9 mouse cellular contexts compared by ENCODE assay signal in the genomic region with DNA sequence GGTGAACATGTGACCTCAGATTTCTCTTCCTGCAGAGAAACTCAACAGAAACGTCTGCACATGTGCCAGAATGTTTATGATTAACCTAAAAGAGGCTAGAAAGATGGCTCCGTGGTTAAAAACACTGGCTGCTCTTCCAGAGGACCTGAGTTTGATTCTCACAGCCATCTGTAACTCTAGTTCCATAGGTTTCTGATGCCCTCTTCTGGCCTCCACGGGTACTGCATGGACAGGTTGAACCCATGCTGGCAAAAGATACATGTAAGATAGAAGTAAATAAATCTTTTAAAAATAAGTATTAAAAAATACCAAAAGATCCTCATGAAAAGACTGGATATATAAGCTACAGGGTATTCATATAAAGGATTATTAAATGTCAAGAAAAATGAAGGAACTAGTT. TPM values are rescaled to one million over a fixed set of nuclear protein-coding genes. Genes with fewer than 3 reads are reported as not detected.
A peak's percentile ranks its signal among the peaks of the same experiment; 100 is the strongest.
DNase-seq lines count a peak whose midpoint lies in the region; ATAC-seq and TF ChIP-seq lines count a peak whose summit lies in the region.
"Had no signal": no experiment of that assay in that cellular context is flagged by ENCODE, and none has a peak within 500 bp of the region (broad histone marks: within the 10 kb centered on the region; RNA-seq: fewer than 3 reads in every experiment).

No protein-coding gene starts in this region.

- no peaks in the 10 kb centered on the region for H3K36me3 ChIP-seq in kidney, embryonic 16.5 days (ENCODE audit: insufficient read depth, low read length)
- no peaks in the 10 kb centered on the region for H3K36me3 ChIP-seq in ES-Bruce4 (ENCODE audit: control insufficient read depth, insufficient read depth, low read length, poor library complexity, severe bottlenecking)

- 24% methylated on average over 3 of the region's 3 CpGs for WGBS in kidney, embryonic 16.5 days

- ATAC-seq in kidney, embryonic 16.5 days (ENCODE audit: low FRiP score, low TSS enrichment), result no peak

- H3K27me3 ChIP-seq in kidney, embryonic 16.5 days (ENCODE audit: insufficient read depth, low read length), result no peaks in the 10 kb centered on the region
- H3K27me3 ChIP-seq in ES-Bruce4 (ENCODE audit: control insufficient read depth, insufficient read depth, low read length, poor library complexity, severe bottlenecking), result no peaks in the 10 kb centered on the region

- DNase-seq in kidney, adult 11 months, result peak; percentile 8
- DNase-seq in T-cell, adult 2 months (ENCODE audit: low spot score), result peak; percentile 4
- DNase-seq in kidney, postnatal 36 days, result peak; percentile 11 to 68
- DNase-seq in ovary, postnatal 36 days (ENCODE audit: low spot score), result no peak
- no peak for DNase-seq in yolk sac, embryonic 10.5 days (ENCODE audit: low spot score)
- DNase-seq in cerebellum, adult 11-12 months, result no peak

- H3K9me3 ChIP-seq in kidney, embryonic 16.5 days (ENCODE audit: low read length), result 0 out of 2 replicates have a peak, but pooled peaks cover 6% of the 10 kb centered on the region
- no peaks in the 10 kb centered on the region for H3K9me3 ChIP-seq in ES-Bruce4 (replicated peaks; ENCODE audit: control insufficient read depth, insufficient read depth, low read length, poor library complexity, severe bottlenecking)

- no peak for TF ChIP-seq EP300 in ES-Bruce4 (IDR thresholded peaks at IDR 0.05; ENCODE audit: insufficient read depth, low read depth, low read length)

- no peak overlapping the region for H3K9ac ChIP-seq in kidney, embryonic 16.5 days (replicated peaks; ENCODE audit: low read length)
- no peak overlapping the region for H3K9ac ChIP-seq in ES-Bruce4 (ENCODE audit: low read depth, poor library complexity, severe bottlenecking)

- H3K4me2 ChIP-seq in kidney, embryonic 16.5 days (replicated peaks; ENCODE audit: low read depth, low read length), result no peak overlapping the region

- H3K4me3 ChIP-seq in kidney, embryonic 16.5 days (ENCODE audit: low read length), result no peak overlapping the region
- no peak overlapping the region for H3K4me3 ChIP-seq in ES-Bruce4 (ENCODE audit: low read depth, low read length)
- H3K4me3 ChIP-seq: erythroblast, embryonic 14.5 days had no signal

- TF ChIP-seq POLR2A in ES-Bruce4 (IDR thresholded peaks at IDR 0.05; ENCODE audit: insufficient read depth, low read length), result no peak

- no peak overlapping the region for H3K27ac ChIP-seq in kidney, embryonic 16.5 days (ENCODE audit: low read length)
- H3K27ac ChIP-seq in ES-Bruce4 (ENCODE audit: insufficient read depth, low read length), result no peak overlapping the region

- TF ChIP-seq CTCF in ES-Bruce4 (IDR thresholded peaks at IDR 0.05; ENCODE audit: low read depth, low read length), result peak; percentile 37

- H3K4me1 ChIP-seq in kidney, embryonic 16.5 days (ENCODE audit: insufficient read depth, low read length), result no peaks in the 10 kb centered on the region
- no peaks in the 10 kb centered on the region for H3K4me1 ChIP-seq in ES-Bruce4 (ENCODE audit: control insufficient read depth, insufficient read depth, low read length)

RNA-seq across cellular contexts. Expression of a gene that starts 56.8 kb away (rescaled TPM):
- 15.5 and 16.5 TPM in 2 replicates for polyA plus RNA-seq in kidney, embryonic 16.5 days (2015; fragmentation: Nextera tagmentation; extraction: Ambion mirVana)
- 30.4 and 31.3 TPM in 2 replicates for polyA plus RNA-seq in ES-Bruce4 (2011; ENCODE audit: insufficient read depth, insufficient read length, low read depth, missing spikeins)

Comparison
In these comparisons a context has a peak if more than half of its experiments do, and no peak if none do; other contexts are left out.
1. DNase-seq: peak in kidney, adult 11 months (single experiment), T-cell, adult 2 months (single experiment) and kidney, postnatal 36 days (2 of 2); none in ovary, postnatal 36 days (single experiment), yolk sac, embryonic 10.5 days (single experiment) and cerebellum, adult 11-12 months (single experiment).